Mouse (Mus musculus) MEL (cell line): Measurements from ENCODE around the gene Slc36a3. TPM values are rescaled to one million over a fixed set of nuclear protein-coding genes. Genes with fewer than 3 reads are reported as not detected.

Experiments used
- DNase-seq: peaks from one replicate; pipeline ENCODE4 v3.0.0; 2011; ENCODE audit warnings: low read depth, low spot score
- H3K27ac ChIP-seq: 2 replicates; pipeline ENCODE4 v1.5.1; 2012; ENCODE audit warnings: low read depth, mild to moderate bottlenecking, control low read depth, low read length, moderate library complexity; ENCODE audit not compliant: control insufficient read depth
- H3K27me3 ChIP-seq, 2 experiments: fragments of 150-350 bp in 1 of 2; sonication (generic) in 1 of 2; 2 replicates each; pipeline ENCODE4 v1.6.1; 2012; ENCODE audit warnings: low read length in 2 of 2, mild to moderate bottlenecking in 2 of 2, improper control_type of control experiment in 1 of 2, moderate library complexity in 1 of 2; ENCODE audit not compliant: insufficient read depth in 2 of 2, control insufficient read depth in 1 of 2
- H3K36me3 ChIP-seq, 2 experiments: 2 replicates each; pipeline ENCODE4 v1.6.1; 2012 to 2014; ENCODE audit warnings: low read length in 2 of 2, improper control_type of control experiment in 1 of 2, inconsistent platforms in 1 of 2, mild to moderate bottlenecking in 1 of 2; ENCODE audit not compliant: insufficient read depth in 2 of 2, control insufficient read depth in 1 of 2
- H3K4me1 ChIP-seq, 2 experiments: fragments of 150-350 bp in 1 of 2; sonication (generic) in 1 of 2; 2 replicates each; pipeline ENCODE4 v1.6.1; 2012; ENCODE audit warnings: low read length in 2 of 2, improper control_type of control experiment in 1 of 2, mild to moderate bottlenecking in 1 of 2; ENCODE audit not compliant: insufficient read depth in 2 of 2, control insufficient read depth in 1 of 2
- H3K4me3 ChIP-seq, 2 experiments: fragments of 150-350 bp in 1 of 2; sonication (generic) in 1 of 2; 2 replicates each; pipeline ENCODE4 v1.5.1; 2012; ENCODE audit warnings: low read depth in 2 of 2, low read length in 2 of 2, mild to moderate bottlenecking in 2 of 2, moderate library complexity in 2 of 2, control low read depth in 1 of 2, improper control_type of control experiment in 1 of 2; ENCODE audit not compliant: control insufficient read depth in 1 of 2, insufficient read depth in 1 of 2
- H3K79me2 ChIP-seq: 2 replicates; pipeline ENCODE4 v1.6.1; 2012; ENCODE audit warnings: mild to moderate bottlenecking, low read length, moderate library complexity; ENCODE audit not compliant: control insufficient read depth, poor library complexity, insufficient read depth
- H3K9ac ChIP-seq: 2 replicates; pipeline ENCODE4 v1.6.1; 2012; ENCODE audit warnings: low read depth, mild to moderate bottlenecking, control low read depth, low read length, moderate library complexity; ENCODE audit not compliant: control insufficient read depth, poor library complexity, severe bottlenecking
- H3K9me3 ChIP-seq: fragments of 150-350 bp; sonication (generic); replicated peaks from 2 replicates; pipeline ENCODE4 v1.6.1; 2012; ENCODE audit warnings: mild to moderate bottlenecking, low read length, improper control_type of control experiment, moderate library complexity; ENCODE audit not compliant: insufficient read depth
- BHLHE40 ChIP-seq: IDR thresholded peaks from 2 replicates; pipeline ENCODE4 v1.6.1; 2012; ENCODE audit warnings: low read depth, mild to moderate bottlenecking, inconsistent platforms, low read length, improper control_type of control experiment, borderline replicate concordance
- CHD1 ChIP-seq: IDR thresholded peaks from 2 replicates; pipeline ENCODE4 v1.6.1; 2012; ENCODE audit warnings: low read depth, mild to moderate bottlenecking, inconsistent platforms, low read length, improper control_type of control experiment
- CTCF ChIP-seq, 3 experiments: IDR thresholded peaks in 2 of 3; conservative IDR thresholded peaks in 1 of 3; 2 replicates each; pipeline ENCODE4 v1.5.1; 2011 to 2012; ENCODE audit warnings: low read length in 3 of 3, low read depth in 2 of 3, mild to moderate bottlenecking in 2 of 3, improper control_type of control experiment in 1 of 3, inconsistent platforms in 1 of 3, mixed read lengths in 1 of 3, moderate library complexity in 1 of 3; ENCODE audit not compliant: control insufficient read depth in 1 of 3, insufficient read depth in 1 of 3, poor library complexity in 1 of 3, severe bottlenecking in 1 of 3
- E2F4 ChIP-seq: IDR thresholded peaks from 2 replicates; pipeline ENCODE4 v1.6.1; 2011; ENCODE audit warnings: low read depth, low read length, improper control_type of control experiment, borderline replicate concordance
- ELF1 ChIP-seq: IDR thresholded peaks from 2 replicates; pipeline ENCODE4 v1.6.1; 2014; ENCODE audit warnings: low read depth, mild to moderate bottlenecking, inconsistent platforms, low read length, improper control_type of control experiment, moderate library complexity
- EP300 ChIP-seq, 2 experiments: IDR thresholded peaks; 2 replicates each; pipeline ENCODE4 v1.6.1; 2011; ENCODE audit warnings: improper control_type of control experiment in 2 of 2, low read length in 2 of 2, low read depth in 1 of 2, mild to moderate bottlenecking in 1 of 2
- ETS1 ChIP-seq: IDR thresholded peaks from 2 replicates; pipeline ENCODE4 v1.6.1; 2012; ENCODE audit warnings: low read depth, mild to moderate bottlenecking, inconsistent platforms, low read length, improper control_type of control experiment, moderate library complexity
- GATA1 ChIP-seq: IDR thresholded peaks from 2 replicates; pipeline ENCODE4 v1.6.1; 2011; ENCODE audit warnings: low read depth, low read length, improper control_type of control experiment
- HCFC1 ChIP-seq: IDR thresholded peaks from 2 replicates; pipeline ENCODE4 v1.6.1; 2012; ENCODE audit warnings: low read depth, mild to moderate bottlenecking, inconsistent platforms, low read length, improper control_type of control experiment, moderate library complexity
- JUND ChIP-seq: IDR thresholded peaks from 2 replicates; pipeline ENCODE4 v1.6.1; 2011; ENCODE audit warnings: low read depth, mild to moderate bottlenecking, improper control_type of control experiment, low read length
- KAT2A ChIP-seq: conservative IDR thresholded peaks from 2 replicates; pipeline ENCODE4 v1.6.1; 2012; ENCODE audit warnings: low read depth, low read length, improper control_type of control experiment, inconsistent platforms
- MAZ ChIP-seq: IDR thresholded peaks from 2 replicates; pipeline ENCODE4 v1.6.1; 2012; ENCODE audit warnings: low read depth, mild to moderate bottlenecking, inconsistent platforms, low read length, improper control_type of control experiment
- MEF2A ChIP-seq: IDR thresholded peaks from 2 replicates; pipeline ENCODE4 v1.6.1; 2014; ENCODE audit warnings: low read depth, mild to moderate bottlenecking, inconsistent platforms, low read length, improper control_type of control experiment; ENCODE audit not compliant: poor library complexity, insufficient replicate concordance, severe bottlenecking; ENCODE audit errors: extremely low read depth
- MYB ChIP-seq: IDR thresholded peaks from 2 replicates; pipeline ENCODE4 v1.6.1; 2011; ENCODE audit warnings: mild to moderate bottlenecking, low read depth, low read length, improper control_type of control experiment
- MYC ChIP-seq: IDR thresholded peaks from 2 replicates; pipeline ENCODE4 v1.6.1; 2011; ENCODE audit warnings: low read depth, mild to moderate bottlenecking, low read length, improper control_type of control experiment, moderate library complexity
- NRF1 ChIP-seq: IDR thresholded peaks from 2 replicates; pipeline ENCODE4 v1.6.1; 2014; ENCODE audit warnings: low read depth, mild to moderate bottlenecking, inconsistent platforms, low read length, improper control_type of control experiment, moderate library complexity; ENCODE audit not compliant: poor library complexity, insufficient read depth, severe bottlenecking
- POLR2A ChIP-seq, 2 experiments: IDR thresholded peaks; 2 replicates each; pipeline ENCODE4 v1.6.1; 2011 to 2012; ENCODE audit warnings: low read length in 2 of 2, mild to moderate bottlenecking in 2 of 2, control low read depth in 1 of 2, improper control_type of control experiment in 1 of 2, low read depth in 1 of 2, moderate library complexity in 1 of 2; ENCODE audit not compliant: control insufficient read depth in 1 of 2, insufficient read depth in 1 of 2, poor library complexity in 1 of 2
- POLR2AphosphoS2 ChIP-seq: IDR thresholded peaks from 2 replicates; pipeline ENCODE4 v1.6.1; 2011; ENCODE audit warnings: low read length, improper control_type of control experiment
- RCOR1 ChIP-seq: IDR thresholded peaks from 2 replicates; pipeline ENCODE4 v1.6.1; 2012; ENCODE audit warnings: low read depth, mild to moderate bottlenecking, inconsistent platforms, low read length, improper control_type of control experiment
- SIN3A ChIP-seq: IDR thresholded peaks from 2 replicates; pipeline ENCODE4 v1.6.1; 2012; ENCODE audit warnings: low read length, improper control_type of control experiment, inconsistent platforms
- SMC3 ChIP-seq: IDR thresholded peaks from 2 replicates; pipeline ENCODE4 v1.6.1; 2011; ENCODE audit warnings: low read depth, low read length, improper control_type of control experiment
- TAL1 ChIP-seq: IDR thresholded peaks from 2 replicates; pipeline ENCODE4 v1.6.1; 2012; ENCODE audit warnings: mild to moderate bottlenecking, inconsistent platforms, low read length, moderate library complexity, mixed read lengths
- TBP ChIP-seq: IDR thresholded peaks from 2 replicates; pipeline ENCODE4 v1.8.0; 2011; ENCODE audit warnings: low read depth, low read length, improper control_type of control experiment
- UBTF ChIP-seq: IDR thresholded peaks from 2 replicates; pipeline ENCODE4 v1.6.1; 2012; ENCODE audit warnings: low read depth, mild to moderate bottlenecking, inconsistent platforms, low read length, improper control_type of control experiment, moderate library complexity, borderline replicate concordance; ENCODE audit not compliant: insufficient read depth
- USF1 ChIP-seq: IDR thresholded peaks from 2 replicates; pipeline ENCODE4 v1.6.1; 2014; ENCODE audit warnings: low read depth, mild to moderate bottlenecking, inconsistent platforms, low read length, improper control_type of control experiment, moderate library complexity
- USF2 ChIP-seq, 2 experiments: IDR thresholded peaks; 2 replicates each; pipeline ENCODE4 v1.6.1; 2011 to 2012; ENCODE audit warnings: improper control_type of control experiment in 2 of 2, low read length in 2 of 2, borderline replicate concordance in 1 of 2, inconsistent platforms in 1 of 2, low read depth in 1 of 2, mild to moderate bottlenecking in 1 of 2; ENCODE audit not compliant: insufficient read depth in 1 of 2
- ZC3H11A ChIP-seq: IDR thresholded peaks from 2 replicates; pipeline ENCODE4 v1.6.1; 2012; ENCODE audit warnings: low read depth, mild to moderate bottlenecking, inconsistent platforms, low read length, improper control_type of control experiment
- ZKSCAN1 ChIP-seq: IDR thresholded peaks from 2 replicates; pipeline ENCODE4 v1.6.1; 2012; ENCODE audit warnings: low read depth, mild to moderate bottlenecking, inconsistent platforms, low read length, improper control_type of control experiment, moderate library complexity
- ZMIZ1 ChIP-seq: IDR thresholded peaks from 2 replicates; pipeline ENCODE4 v1.6.1; 2012; ENCODE audit warnings: low read depth, mild to moderate bottlenecking, inconsistent platforms, low read length, improper control_type of control experiment, moderate library complexity
- ZNF384 ChIP-seq: IDR thresholded peaks from 2 replicates; pipeline ENCODE4 v1.6.1; 2012; ENCODE audit warnings: low read depth, mild to moderate bottlenecking, inconsistent platforms, low read length, improper control_type of control experiment
- polyA plus RNA-seq, 2 experiments: library from polyadenylated mRNA; stranded (reverse) in 1 of 2; unstranded in 1 of 2; fragments of >175 nt in 1 of 2; fragments of >200 nt in 1 of 2; gene quantifications; 2 replicates each; pipeline versions ENCODE4 v1.2.1 to v1.2.4; 2012; ENCODE audit warnings: low replicate concordance in 2 of 2, low read depth in 1 of 2; ENCODE audit not compliant: insufficient read length in 2 of 2, insufficient read depth in 1 of 2, missing spikeins in 1 of 2
- total RNA-seq: library from RNA; depleted of rRNA; stranded (reverse); fragments of 300-350 nt; gene quantifications from 2 replicates; pipeline ENCODE4 v1.2.3, GENCODE M21; 2012

Gene Slc36a3
- total and polyA plus RNA-seq, 3 experiments: 0.12 to 0.15 TPM; not detected in 1

DNA sequence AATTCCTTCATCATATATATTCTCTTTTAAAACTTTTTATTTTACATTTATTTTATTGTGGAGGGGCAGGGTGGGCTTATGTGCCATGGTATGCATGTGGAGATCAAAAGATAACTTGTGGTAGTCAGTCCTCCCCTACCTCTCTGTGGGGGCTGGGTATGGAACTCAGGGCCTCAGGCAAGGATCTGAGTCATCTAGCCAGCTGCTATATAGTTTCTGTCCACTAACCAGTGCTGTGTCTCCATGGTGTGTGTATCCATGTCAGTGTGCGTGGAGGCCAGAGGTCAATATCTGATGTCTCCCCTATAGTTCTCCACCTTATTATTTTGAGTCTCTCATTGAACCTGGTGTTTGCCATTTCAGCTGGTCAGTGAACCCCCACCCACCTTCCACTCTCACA, 17.1 kb downstream of the Slc36a3 start:
- peaks cover 0 to 26% of the 10 kb centered on the region in 2 experiments; a peak in 2 of 4 replicates for H3K36me3 ChIP-seq
- DNase-seq: no peak
- H3K27ac ChIP-seq: no peak overlapping the region
- peaks cover 22% of the 10 kb centered on the region in 2 experiments for H3K4me1 ChIP-seq
- H3K9me3 ChIP-seq: no peaks in the 10 kb centered on the region
- no peaks in the 10 kb centered on the region for H3K79me2 ChIP-seq
- H3K27me3 ChIP-seq: no peaks in the 10 kb centered on the region
- no peak overlapping the region for H3K4me3 ChIP-seq
- H3K9ac ChIP-seq: no peak overlapping the region
- TF ChIP-seq ELF1: no peak
- TF ChIP-seq BHLHE40: no peak
- TF ChIP-seq CTCF (IDR thresholded peaks at IDR 0.05 in 2 of 3, conservative IDR thresholded peaks at IDR 0.05 in 1 of 3; ENCODE audit: control insufficient read depth in 1 of 3, insufficient read depth in 1 of 3, low read depth in 2 of 3, low read length in 3 of 3, poor library complexity in 1 of 3, severe bottlenecking in 1 of 3): no peak
- no peak for TF ChIP-seq E2F4
- TF ChIP-seq TBP: no peak
- TF ChIP-seq USF1: no peak
- TF ChIP-seq POLR2A (IDR thresholded peaks at IDR 0.05; ENCODE audit: control insufficient read depth in 1 of 2, insufficient read depth in 1 of 2, low read depth in 1 of 2, low read length in 2 of 2, poor library complexity in 1 of 2): no peak
- TF ChIP-seq GATA1: no peak
- TF ChIP-seq ZMIZ1: no peak

DNA sequence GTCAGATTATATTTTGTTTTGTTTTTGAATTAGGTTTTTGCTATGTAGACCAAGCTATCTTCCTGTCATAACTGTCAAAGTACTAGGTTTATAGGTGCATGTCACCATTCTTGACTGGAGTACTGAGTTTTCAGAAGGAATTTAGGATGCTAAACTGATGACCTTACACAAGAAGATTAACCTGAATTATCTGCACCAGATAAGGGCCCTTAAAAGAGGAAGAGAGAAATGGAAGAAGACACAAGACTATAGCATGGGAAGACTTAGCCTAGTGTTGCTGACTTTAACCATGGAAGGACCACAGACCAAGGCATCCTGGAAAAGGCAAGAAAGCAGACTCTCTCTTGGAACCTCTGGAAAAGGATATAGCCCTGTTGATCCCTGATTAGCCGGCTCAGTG, 18.3 kb downstream of the Slc36a3 start:
- Histone ChIP-seq H3K79me2 (no peaks in the 10 kb centered on the region), H3K9ac (no peak overlapping the region), H3K4me1 (peaks cover 24 to 28% of the 10 kb centered on the region in 2 experiments), H3K27ac (no peak overlapping the region), H3K9me3 (no peaks in the 10 kb centered on the region), H3K27me3 (no peaks in the 10 kb centered on the region), H3K36me3 (peaks cover 0 to 31% of the 10 kb centered on the region in 2 experiments; a peak in 2 of 4 replicates), H3K4me3 (no peak overlapping the region)
- DNase-seq: no peak
- TF ChIP-seq CTCF (IDR thresholded peaks at IDR 0.05 in 2 of 3, conservative IDR thresholded peaks at IDR 0.05 in 1 of 3; ENCODE audit: control insufficient read depth in 1 of 3, insufficient read depth in 1 of 3, low read depth in 2 of 3, low read length in 3 of 3, poor library complexity in 1 of 3, severe bottlenecking in 1 of 3) (no peak), SMC3 (no peak), TBP (no peak), USF2 (IDR thresholded peaks at IDR 0.05; ENCODE audit: borderline replicate concordance in 1 of 2, insufficient read depth in 1 of 2, low read depth in 1 of 2, low read length in 2 of 2) (no peak), RCOR1 (peak; percentile 67; the same call in 1 of the 2 replicates), ZMIZ1 (no peak), MEF2A (no peak), TAL1 (no peak), ZC3H11A (no peak), ZNF384 (no peak), JUND (no peak), MYB (no peak), MAZ (no peak), GATA1 (peak; percentile 95), HCFC1 (no peak), CHD1 (no peak), MYC (0 out of 2 replicates have a peak, but pooled peaks have one; percentile 15), SIN3A (0 out of 2 replicates have a peak, but pooled peaks have one; percentile 13), E2F4 (no peak), UBTF (no peak), ZKSCAN1 (no peak), BHLHE40 (no peak), ETS1 (peak; percentile 61), EP300 (IDR thresholded peaks at IDR 0.05; ENCODE audit: low read depth in 1 of 2, low read length in 2 of 2) (peak; percentile 60 to 84), NRF1 (no peak), KAT2A (no peak), POLR2AphosphoS2 (no peak)
